Mouse (Mus musculus) cerebellum, postnatal 10 days (tissue): ENCODE data around the gene Ddb1.

Source experiments
- DNase-seq, 2 experiments: peaks; one replicate each; pipeline ENCODE4 v3.0.0; 2021; ENCODE audit warnings: mixed read lengths in 2 of 2

Gene Ddb1

DNA sequence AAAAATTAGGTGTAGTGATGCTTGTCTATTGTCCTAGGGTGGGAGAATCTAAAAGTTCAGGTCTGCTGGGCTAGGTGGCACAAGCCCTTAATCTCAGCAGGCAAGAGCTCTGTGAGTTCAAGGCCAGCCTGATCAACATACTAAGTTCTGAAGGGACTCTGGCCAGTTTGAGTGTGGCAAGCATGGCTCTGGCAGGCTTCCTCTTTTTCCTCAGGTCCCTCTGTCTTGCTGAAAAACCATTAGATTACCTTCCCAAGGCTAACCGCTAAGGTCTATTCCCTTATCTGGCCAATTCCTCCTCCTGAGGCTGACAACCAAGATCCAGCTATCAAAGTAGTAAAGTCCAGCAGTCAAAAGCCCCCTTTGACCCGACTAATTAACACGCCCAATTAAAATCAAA, 57.5 kb downstream of the Ddb1 start:
- no peak for DNase-seq

DNA sequence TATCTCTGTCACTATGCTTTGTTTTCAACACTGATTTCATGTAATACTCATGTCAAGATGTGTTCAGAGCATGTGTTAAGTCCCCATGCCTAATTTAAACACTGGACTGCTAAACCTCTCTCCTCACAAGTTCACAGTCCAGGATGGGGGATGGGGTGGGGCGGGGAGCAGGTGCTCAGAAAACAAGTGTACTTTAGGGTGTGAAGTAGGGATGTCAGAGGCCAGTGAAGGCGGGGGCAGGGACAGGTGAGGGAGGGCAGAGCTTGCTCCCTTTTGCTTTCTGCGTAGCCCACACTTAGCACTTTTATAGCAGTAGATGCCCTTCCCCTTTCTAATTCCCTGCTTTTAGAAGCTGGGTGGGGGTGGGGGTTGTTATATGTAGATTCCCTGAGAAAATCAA, 60.0 kb downstream of the Ddb1 start:
- no peak for DNase-seq

DNA sequence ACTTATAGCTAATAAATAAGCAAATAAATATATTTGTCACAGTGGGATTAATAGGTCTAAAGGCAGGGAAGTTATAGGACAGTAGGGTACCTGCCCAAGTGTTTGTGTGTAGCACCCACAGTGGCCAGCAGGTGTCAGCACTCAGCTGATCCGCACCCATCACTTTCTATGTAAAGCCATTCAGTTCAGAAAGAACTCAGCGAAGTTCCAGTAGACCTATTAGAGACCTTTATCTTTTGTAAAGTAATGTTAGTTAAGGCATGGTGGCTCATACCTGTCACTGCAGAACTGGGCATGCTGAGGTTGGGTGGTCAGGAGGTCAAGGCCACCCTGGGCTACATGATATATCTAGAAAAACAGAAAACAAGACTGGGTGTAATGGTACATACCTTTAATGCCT, 60.4 kb downstream of the Ddb1 start:
- DNase-seq = peak; percentile 86 to 89

DNA sequence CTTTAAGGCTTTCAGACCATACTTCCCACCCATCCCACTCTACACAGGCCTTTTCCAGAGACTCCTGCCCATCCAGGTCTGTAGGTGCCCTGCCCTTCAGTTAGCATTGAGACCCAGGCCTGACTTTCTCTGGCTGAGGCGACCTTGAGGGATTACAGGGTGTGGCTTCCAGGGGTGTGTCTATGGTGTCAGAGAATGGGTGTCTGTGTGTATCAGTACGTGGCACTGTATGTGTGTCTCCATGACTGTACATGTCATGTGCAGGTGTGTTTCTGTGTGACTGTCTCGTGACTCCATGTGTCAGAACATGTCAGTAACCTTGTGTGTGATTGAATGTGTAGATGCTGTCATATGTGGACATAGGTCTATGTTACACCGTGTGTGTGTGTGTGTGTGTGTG, 66.2 kb downstream of the Ddb1 start:
- no peak for DNase-seq

DNA sequence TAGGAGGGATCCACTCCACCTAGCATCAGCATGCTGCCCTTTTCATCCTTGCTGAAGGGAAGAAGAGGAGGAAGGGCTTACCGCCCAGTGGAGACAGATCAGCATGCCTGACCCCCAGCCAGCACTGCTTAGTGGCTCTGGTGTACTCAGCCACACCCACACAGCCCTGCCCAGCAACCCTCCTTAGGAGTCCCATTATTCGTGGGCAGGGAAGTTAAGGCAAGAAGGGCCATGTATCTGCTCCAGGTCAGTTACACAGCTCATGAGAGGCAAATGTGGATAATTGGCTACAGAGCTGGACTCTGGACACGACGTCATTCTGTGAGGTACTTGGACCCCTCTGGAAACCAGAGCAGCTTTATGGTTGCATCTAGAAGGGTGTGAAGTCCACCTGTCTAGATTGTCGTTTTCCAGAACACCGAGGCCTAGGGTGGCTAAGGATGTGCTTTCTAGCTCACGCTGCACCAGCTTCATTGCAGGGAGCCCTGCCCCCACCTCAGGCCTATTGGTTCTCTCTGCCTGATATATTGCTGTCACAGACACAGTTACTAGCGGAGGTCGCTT, 66.8 kb downstream of the Ddb1 start:
- DNase-seq = no peak

DNA sequence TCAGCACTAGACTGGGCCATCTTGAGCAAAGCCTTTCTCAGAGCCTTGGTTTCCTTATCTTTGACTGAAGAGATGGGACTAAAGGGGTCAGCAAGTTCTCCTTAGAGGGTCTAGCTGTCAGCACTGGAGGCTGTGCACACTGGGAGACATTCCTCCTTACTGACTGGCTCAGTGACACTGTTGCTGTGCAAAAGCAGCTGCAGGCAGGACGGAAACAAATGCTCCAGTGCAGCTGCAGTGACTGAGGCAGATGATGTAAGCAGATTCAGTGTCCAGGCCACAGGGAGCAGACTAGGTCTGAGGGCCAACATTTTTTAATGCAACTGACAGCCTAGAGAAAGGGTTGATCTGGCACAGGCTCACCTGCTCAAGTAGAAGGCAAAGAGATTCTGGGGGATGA, 68.1 kb downstream of the Ddb1 start:
- no peak for DNase-seq

DNA sequence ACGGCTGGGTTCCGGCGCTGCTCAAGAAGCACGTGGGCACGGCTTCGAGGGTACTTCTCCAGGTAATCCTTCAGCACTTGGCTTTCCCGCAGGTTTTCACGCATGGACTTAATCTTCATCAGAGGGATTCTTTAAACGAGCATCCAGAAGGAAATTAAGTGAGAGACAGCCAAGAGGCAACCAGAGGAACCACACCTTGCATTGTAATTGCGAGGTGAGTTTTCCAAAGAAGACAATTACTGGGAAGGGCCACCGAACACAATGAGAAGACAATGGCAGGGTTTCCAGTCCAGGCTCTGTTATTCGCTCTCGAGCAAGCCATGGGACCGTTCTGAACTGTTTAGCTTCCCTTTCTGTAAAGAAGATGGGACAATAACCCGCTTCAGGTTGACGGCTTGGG, 71.5 kb downstream of the Ddb1 start:
- DNase-seq = no peak

DNA sequence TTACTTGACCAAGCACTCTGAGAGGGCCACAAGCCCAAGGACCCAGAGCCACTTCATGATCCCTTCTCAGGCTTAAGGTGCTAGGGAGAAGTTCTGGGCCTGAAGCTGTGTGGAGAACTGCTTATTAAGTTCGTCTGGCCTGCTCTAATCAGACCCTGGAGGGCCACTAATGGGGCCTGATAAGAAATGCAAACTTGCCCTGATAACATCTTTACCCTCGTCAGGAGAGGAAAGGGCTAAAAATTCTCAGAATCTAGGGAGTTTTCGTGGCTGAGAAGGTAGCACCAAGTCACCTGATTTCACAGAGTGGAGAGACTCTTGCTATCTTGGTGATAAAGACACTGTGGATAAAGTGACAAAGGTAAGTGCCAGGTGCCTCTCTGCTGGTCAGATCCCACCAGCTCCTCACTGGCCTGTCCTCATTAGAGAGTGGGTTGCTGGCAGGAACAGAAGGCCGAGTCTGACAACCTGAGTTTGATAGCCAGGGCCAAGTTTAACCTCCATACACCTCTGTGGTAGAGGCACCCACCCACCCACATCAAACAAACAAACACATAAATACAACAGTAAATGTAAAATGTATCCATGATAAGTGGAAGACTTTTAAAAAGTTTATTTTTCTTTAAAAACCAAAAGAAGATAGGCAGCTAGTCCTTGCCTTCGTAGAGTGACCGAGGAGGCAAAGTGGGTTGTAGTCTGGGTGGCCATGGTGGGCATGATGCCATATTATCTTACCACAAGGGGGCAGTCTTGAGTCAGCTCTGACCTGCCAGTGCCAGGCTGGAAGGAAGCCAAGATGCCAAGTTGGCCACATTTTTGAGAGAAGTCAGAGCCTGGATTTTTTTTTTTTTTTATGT, 73.0 kb downstream of the Ddb1 start, which contains the start of gene Pga5:
Gene Pga5 (minus strand): TSS at position 157 of the 857 bp plus-strand sequence.
- peak; percentile 97 to 99 for DNase-seq

DNA sequence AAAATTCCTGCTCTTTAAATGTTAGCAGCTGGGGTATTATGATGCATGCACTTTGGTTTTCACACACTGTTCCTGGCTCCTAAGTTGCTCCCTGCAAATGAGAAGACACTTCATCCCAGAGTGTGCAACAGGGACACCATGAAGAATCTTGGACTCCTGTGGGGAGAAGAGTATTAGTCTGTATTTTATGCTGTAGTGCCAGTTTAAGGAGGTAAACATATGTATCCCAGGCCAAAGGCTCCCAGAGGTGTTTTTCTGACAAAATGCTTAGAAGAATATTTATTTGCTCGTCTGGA, 73.6 kb downstream of the Ddb1 start:
- DNase-seq = no peak
